Mouse (Mus musculus): ENCODE data around the gene Hba-a2.

- TF ChIP-seq GATA1 (IDR thresholded peaks at IDR 0.05; ENCODE audit: low read length) (peak; percentile 90), TAL1 (IDR thresholded peaks at IDR 0.05; ENCODE audit: low read length) (peak; percentile 96)
These were observed 40.1 kb upstream of the Hba-a2 start for GRCm38 (mm10) chr11:32256146-32256545.
